Mouse (Mus musculus) heart, adult 18-20 months (tissue): ENCODE results near the gene Syne2. TPM values are rescaled to one million over a fixed set of nuclear protein-coding genes. Genes with fewer than 3 reads are reported as not detected.

Experiments used
- DNase-seq, 2 experiments: peaks; one replicate each; pipeline ENCODE4 v3.0.0; 2021 to 2022; ENCODE audit warnings: mixed read lengths in 1 of 2
- long read RNA-seq, 2 experiments: library from polyadenylated mRNA; stranded (forward); transcript quantifications; one replicate each; pipeline ENCODE4 v2.0.0; 2021
- total RNA-seq, 2 experiments: library from RNA; stranded (reverse); gene quantifications; 2 replicates each; pipeline ENCODE4 v1.2.3; 2021

Gene Syne2
- total RNA-seq, result 10 to 100 TPM; 26.7 to 31.4 TPM
- long read RNA-seq, experiment 1, partial matches to known transcripts, result 5 of 12 reads
- long read RNA-seq, experiment 1, other reads (novel, unspliced or antisense), result 7 of 12 reads
- long read RNA-seq, experiment 2, partial matches to known transcripts, result 1 of 7 reads
- long read RNA-seq, experiment 2, other reads (novel, unspliced or antisense), result 6 of 7 reads

DNA sequence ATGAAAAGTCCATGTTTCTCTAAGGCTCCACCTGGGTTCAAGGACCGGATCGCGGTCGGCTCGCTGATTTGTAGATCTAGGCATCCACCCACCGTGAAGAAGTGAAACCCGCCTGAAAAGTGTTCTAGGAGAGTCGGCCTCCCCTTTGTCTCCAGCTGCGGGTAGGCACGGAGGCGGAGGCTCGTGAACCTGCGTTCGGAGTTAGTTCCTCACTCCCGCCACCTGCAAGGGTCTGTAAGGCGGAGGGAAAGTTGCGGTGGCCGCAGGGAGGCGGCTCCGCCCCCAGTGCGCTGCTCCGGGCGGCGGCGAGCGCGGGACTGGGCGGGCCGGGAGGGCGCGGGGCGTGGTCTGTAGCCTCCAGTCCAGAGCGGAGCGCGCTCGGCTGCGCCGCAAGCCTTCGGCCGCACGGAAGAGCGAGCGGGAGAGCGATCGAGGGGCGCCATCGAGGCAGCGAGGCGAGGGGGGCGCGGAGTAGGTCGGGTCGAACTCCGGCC is at the start of gene Syne2:
Syne2 (plus strand) TSS at position 176 of the 494 bp plus-strand sequence.
- DNase-seq, result peak; percentile 87 to 91

DNA sequence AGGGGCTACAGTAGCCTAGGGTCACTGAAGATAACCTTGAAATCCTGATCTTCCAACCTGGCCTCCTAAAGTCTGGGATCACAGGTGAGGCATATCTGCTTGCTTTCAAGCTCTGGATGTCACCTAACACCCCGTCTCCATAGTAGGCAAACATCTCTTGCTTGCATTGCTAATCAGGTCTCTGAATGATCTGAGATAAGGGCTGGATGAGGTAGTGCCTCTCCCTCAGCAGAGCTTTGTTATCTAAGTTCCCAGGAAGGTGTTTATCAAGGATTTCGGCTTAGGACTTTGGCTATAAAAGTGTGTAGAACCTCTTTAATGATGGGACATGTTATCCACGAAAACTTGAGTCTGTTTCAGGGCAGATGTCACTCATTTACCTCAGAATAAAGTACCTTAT is 46.5 kb upstream of the Syne2 start:
- no peak for DNase-seq

DNA sequence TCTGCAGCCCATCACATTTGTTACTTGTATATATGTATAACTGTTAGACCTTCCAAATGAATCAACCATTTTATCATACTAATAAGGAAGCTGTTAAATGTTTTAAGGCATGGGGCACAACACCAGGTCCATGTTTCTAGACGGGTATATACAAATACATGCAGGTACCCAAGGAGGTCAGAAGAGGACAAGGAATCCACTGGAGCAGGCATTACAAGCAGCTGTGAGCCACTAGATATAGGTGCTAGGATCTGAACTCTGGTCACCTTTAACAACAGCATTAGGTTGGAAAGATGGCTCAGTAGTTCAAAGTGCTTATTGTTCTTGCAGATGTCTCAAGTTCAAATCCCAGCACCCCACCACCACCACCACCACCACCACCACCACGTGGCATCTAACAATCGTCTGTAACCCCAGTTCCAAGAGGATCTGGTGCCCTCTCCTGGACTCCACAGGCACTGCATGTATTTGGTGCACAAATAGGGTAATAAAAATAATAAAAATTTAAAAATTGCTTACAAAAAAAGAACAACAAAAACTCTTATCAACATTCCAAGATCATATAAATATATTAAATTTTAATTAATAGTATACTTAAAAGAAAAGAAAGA is 45.4 kb upstream of the Syne2 start:
- DNase-seq, result peak; percentile 45 to 87

DNA sequence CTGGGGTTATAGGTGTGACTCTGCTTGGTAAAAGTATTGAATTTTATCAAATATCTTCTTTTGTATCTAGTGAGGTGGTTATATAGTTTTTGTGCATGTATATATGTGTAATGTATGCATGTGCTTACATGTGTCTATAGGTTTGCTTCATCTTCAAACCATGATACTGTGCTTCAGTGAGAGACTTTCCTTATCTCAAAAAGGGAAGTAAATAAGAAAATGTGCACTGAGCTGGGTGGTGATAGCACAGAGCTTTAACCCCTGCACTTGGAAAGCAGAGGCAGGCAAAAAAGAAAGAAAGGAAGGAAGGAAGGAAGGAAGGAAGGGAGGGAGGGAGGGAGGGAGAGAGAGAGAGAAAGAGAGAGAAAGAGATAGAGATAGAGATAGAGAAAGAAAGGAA is 36.5 kb upstream of the Syne2 start:
- no peak for DNase-seq

DNA sequence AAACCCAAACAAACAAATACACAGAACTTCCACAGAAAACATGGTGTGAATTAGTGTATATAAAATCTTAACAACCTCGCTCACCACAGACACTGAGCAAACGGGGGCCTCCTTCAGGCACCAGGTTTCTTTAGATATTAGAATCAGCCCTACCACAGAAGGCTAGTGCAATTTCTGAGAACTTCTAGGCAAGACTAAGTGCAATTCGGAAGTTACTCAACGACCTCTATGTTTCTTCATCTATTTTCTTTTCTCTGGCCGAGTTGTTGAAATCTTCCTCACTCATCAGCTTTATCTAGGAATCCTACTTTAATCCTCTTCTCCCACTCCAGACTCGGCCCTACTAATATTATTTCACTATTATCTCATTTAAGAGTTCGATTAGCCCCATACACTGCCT is 35.9 kb upstream of the Syne2 start:
- DNase-seq, result no peak

DNA sequence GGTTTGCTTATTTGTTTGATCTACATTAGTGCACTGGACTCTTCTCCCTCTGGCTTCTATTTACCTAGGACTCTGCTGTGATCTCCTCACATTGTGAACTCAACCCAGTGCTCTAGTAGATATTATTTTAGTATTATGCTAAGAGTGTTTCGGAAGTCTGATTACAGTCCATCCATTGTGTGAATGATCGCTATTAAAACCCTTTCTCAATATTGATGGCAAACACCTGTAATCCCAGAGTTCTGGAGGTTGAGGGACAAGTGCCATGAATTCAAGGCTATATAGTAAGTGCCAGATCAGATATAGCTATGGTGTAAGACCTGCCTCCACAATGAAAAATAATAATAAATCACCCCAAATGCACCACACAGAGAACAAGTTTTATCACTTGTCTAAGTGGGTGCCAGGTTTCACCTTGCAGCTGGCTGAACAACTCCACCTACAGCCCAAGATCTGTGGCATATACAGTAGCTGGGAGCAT is 33.6 kb upstream of the Syne2 start:
- no peak for DNase-seq

DNA sequence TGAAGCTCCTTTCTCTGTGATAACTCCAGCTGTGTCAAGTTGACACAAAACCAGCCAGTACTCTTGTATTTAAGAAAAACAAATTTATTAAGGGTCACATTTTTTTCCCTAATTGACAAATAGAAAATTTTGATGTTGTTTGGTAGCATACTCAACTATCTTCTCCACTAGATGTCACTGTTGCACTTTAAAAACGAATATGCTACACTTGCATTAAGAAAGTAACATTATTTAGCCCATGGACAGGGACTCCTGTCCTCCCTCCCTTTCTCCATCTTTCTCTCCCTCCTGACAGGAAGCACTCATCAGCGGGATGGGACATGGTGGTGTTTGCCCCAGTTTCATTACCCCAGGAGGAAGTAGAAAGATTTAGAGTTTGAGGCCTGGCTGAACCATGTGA is 31.3 kb upstream of the Syne2 start:
- DNase-seq, result peak; percentile 11 to 76

DNA sequence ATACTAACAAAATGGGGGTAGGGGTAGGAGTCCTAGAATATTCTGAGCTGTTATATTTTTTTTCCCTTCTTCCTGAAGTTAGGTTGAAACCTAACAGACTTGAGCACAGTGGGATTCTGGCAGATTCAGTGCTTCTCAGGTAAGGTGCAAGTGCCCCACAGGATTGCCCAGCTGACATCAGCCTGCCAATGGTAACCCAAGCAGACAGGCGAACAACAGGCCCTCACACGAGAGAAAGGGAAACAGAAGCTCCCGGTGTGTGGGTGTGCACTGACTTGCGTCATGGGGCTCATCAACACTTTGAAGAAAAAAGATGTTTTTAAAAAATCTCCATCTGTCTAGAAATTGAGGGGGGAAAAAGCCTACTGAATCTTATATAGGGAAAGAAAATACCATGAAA is 28.5 kb upstream of the Syne2 start:
- no peak for DNase-seq

DNA sequence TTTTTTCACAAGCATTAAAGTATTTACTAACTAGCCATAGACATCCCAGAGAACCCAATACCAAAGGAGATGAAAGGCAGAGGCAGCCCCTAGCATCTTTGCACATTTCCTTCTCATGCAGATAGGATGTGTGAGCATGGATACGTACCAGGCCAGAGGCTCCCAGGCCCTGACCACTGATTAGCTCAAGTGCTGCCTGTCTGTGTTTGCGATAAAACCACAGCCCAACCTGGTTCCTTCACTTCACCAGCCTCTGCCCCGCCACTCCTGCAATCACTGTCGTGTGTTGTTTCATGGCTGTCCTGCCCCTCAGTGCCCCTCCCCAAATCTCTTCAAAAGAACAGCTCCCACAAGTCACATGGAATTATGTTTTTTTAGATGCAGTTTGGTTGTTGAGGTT is 23.4 kb upstream of the Syne2 start:
- no peak for DNase-seq

DNA sequence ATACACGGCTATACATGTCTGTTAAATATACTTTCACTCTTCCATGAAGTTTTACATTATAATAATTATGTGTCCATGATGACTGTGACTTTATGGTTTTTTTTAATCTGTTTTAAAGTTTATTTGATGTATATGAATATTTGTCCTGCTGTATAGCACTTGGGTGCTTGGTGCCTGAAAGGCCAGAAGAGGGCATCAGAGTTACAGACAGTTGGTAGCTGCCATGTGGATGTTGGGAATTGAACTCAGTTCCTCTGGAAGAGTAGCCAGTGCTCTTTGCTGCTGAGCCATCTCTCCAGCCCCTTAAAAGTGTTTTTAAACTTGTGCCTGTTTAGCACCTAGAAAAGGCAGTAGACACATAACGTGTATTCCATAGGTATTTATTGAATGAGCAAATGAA is 21.4 kb upstream of the Syne2 start:
- peak; percentile 27 to 47 for DNase-seq

DNA sequence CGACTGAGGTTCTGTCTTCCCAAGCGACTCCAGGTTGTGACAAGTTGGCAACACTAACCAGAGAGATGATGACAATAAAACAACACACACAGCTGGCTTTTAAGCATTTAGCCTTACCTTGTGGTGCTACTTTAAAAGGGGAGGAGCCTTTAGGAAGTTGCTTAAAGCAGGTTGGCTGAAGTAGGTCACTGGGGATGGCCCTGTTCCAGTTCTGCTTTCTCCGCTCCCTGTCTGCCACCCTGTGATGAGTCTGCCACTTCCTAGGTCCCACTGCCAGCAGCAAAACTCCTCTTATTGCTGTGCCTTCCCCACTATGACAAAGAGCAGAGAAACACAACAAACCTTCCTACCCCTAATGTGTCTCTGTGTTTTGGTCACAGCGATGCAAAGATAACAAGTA is 11.7 kb upstream of the Syne2 start:
- no peak for DNase-seq

DNA sequence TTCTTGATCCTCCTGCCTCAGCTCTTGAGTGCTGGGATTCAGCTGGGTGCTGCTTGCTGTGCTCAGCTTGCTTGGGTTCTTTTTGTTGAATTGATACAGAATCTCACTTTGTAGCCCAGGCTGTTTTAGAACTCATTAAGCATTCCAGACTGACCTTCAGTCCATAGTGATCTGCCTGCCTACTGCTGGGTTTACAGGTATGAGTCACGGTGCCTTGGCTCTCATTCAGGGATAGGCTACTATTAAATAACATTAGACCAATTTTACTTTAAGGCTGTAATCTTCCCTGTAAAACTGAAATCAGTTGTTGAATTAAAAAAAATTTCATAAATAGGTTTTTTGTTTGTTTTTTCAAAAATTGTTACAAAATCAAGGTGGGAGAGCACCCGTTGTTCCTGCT is 4.2 kb upstream of the Syne2 start:
- no peak for DNase-seq

DNA sequence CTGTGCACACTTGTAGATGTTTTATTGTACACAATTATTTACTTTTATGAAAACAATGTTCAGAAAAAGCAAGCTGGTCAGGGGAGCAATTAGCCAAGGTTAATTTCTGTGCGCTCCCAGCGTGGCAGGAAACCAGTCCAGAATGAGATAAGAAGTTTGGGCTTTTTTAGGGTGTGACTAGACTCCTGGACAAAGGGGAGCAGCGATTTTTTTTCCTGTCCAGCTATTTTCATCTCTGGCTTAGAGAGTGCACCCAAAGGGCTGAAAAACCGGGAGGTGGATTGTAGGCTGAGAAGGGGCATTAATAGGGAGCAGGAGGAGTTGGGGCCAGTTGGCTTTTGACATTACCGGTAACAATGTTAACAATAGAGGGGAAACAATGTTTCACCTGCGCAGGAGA is 3.4 kb upstream of the Syne2 start:
- peak in 1 of 2 experiments; percentile 49 for DNase-seq

DNA sequence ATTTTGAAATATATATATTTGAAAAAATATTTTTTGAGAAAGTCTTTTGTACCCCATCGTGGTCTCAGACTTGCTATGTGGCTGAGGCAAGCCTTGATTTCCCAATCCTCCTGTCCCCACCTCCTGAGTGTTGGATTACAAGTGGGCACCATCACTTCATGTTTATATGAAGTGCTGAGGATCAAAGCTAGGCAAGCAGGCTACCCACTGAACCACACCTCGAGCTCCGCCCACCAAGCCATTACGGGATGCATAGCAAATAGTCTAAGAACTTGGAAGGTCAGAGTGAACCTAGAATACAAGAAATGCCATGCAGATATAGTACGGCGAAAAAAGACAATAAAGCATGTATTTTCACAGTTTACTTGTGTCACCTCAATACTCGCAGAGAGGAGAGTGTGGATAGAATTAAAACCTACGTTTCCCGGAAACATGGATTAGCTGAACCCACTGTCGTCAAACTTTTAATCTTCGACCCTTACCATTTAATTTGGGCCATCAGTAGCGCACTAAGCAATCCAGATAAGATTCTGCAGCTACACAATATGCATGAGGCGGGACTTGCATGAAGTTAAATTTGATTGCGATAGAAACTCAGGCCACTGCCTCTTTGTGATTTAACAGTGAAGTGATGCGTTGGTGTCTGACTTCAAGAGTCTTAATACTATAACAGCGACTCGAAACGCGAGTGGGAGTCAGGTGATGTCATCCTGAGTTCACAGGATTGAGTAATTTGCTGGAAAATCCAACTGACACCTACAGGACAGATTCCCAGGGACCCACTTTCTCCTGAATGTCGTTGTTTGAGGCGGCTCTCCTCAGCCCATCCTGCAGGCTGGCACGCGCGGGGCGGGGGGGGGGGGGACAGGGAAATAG is 715 bp upstream of the Syne2 start:
- no peak for DNase-seq

DNA sequence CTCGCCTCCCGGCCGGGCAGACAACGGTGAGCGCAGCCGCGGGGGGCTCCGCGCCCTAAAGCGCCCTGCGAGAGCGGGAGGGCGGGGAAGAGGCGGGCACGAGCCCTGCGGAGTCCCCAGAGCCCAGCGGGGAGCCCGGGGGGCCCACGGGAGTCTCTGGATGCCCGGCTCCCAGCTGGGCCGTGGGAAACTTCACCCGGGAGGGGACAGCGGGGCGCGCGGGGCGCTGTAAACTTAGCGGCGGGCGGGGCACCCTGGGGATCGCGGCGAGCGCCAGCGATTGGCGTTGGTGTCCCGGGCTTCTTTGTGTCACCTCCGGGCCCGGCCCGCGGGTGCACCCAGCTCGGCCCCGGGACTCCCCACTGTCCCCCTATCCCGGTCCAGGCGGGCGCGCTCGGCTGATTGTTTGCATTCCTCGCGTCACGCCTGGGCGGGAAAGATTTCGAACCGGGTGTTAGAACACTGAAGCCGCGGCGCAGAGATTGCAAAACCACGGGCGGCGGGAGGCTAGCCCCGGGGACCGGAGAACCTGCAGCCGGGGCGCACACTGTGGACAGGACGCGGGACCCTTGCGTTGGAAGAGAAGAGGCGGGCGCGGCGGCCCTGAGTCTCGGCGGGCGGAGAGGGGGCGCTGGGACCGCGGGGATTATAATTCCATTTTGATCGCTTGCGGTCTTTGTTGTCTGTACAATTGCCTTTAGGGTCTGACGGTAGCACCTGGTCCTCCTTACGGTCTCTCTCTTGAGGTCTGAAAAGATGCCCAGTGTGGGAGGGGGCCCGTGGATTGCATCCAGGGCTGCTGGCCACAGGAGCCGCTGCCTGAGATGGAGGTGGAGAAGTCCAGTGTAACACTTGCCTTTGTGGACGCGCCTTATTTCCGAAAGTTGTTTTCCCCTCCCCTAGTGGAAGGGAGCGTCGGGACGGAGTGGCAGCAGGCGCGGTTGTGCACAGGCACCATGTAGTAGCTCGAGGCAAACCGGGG is 810 bp downstream of the Syne2 start:
- peak; percentile 83 to 85 for DNase-seq

DNA sequence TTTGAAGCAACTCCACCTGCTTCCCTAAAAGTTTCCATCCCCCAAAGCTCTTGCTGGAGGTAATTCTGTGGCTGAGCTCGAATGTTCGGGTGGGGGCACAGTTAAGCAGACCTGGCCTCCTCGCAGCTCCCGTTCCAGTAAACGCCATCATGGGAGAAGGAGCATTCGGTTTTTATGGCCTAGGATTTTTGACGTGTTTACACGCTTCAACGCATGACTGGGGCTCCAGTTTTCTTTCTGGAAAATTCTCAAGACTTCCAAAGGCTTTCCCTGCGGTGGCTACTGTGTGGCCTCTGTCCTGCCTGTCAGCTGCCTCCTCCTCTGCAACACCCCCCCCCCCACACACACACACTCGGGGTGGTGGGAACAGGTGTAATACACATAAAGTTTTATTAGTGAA is 1.5 kb downstream of the Syne2 start:
- no peak for DNase-seq

DNA sequence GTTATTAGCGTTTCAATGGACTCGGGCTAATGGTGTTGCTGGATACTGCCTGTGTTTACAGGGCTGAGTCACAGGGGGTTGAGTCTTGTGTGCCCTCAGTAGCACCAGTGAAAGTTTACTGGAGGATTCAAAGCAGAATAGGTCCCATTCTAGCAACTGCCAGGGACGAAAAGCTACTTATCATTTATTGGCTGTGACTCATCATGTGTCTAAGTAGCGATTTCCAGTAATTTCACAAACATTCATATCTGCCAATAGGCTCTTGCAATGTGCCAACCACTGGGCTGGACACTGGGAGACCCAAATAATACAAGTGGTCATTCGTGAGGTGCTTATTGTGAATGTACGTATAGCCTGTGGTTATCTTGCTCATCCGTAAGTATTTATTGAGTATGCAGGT is 2.3 kb downstream of the Syne2 start:
- no peak for DNase-seq

DNA sequence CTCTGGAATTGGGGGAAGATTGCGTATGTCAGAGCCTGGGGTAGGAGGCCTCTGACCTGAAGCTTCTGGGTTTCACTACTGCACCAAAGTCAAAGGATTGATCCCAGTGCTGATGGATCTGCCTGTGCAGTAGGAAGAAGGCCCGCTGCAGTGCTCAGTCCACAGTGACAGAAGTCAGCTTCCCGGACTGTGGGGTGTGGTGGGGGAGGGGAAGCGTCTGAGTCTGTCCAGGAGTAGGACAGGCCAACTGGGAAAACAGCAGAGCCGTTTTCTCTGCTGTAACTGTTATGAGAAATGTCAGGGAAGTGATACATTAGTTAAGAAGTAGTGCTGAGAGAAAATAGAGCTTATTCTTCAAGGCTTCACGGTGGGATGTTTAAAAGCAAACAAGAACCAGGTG is 4.2 kb downstream of the Syne2 start:
- DNase-seq, result no peak

DNA sequence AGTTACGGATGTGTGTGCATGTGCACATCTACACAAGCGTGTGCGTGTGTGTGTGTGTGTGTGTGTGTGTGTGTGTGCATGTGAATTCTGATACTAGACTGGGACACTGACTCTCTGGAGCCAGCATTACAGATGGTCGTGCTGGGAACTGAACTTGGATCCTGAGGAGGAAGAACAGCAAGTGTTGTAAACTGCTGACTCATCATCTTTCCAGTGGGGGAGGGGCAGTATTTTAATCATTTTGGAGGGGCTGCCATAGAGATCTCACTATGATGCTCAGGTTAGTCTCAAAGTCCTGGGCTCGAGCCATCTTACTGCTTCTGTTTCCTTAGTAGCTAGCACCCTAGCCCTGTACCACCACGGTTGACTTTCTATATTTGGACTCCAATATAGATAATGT is 5.5 kb downstream of the Syne2 start:
- DNase-seq, result no peak

DNA sequence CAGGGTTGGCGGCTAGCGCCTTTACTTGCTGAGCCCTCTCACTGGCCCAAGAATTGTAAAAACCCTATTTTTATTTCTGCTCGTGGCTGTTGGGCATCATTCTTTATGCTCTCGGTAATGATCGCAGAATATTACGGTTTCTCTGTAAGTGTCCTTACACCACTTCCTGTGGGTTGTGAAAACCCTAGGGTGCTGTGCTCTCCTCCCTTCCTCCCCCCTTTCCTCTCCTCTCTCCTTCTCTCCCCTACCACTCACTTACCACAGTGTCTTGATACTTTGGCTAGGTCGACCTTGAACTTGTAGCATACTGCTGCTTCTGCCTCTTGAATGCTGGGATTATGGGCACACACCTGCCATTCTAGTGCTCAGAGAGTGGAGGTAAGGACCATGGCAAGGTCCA is 7.5 kb downstream of the Syne2 start:
- no peak for DNase-seq

DNA sequence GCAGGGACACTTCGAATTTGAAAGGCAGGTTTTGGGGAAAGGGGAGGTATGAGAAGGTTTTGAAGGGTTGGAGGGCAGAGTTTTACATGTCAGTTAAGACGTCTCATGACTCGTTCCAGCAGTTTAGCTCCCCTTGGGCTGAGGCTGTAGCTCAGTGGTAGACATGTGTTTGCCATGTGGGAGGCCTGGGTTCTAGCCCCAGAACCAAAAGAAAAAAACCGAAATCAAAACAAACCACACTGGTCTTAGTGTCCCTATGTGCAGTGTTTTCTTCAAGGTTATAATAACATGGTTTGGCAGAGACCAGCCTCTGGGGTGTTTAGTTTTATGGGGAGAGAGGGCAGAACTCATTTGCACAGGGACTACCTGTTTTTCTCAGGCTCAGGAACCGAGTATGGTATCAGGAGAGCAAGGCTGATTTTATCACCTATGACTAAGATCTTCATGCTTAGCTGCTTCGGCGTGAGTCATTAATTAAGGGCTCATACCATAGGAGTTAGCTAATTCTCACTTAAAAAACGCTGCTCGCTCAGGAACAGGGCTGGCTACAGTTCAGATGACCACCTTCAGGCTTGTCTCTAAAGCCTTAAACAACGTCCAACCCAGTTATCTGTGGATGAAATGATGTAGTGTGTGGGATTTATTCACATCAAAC is 8.9 kb downstream of the Syne2 start:
- no peak for DNase-seq
